Mouse (Mus musculus) midbrain, embryonic 16.5 days (tissue): ENCODE results near the gene AY074887. TPM values are rescaled to one million over a fixed set of nuclear protein-coding genes. Genes with fewer than 3 reads are reported as not detected.

Source experiments
- ATAC-seq: fragments of 200-750 bp; cut with Nextera tagmentation; 2 replicates; pipeline ENCODE4 v1.8.0; 2017; ENCODE audit warnings: moderate TSS enrichment
- H3K27ac ChIP-seq: fragments of 300-500 bp; sonication (generic); 2 replicates; pipeline ENCODE4 v1.5.1; 2014; ENCODE audit warnings: mild to moderate bottlenecking, low read length, mixed read lengths
- H3K27me3 ChIP-seq: fragments of 300-500 bp; sonication (generic); 2 replicates; pipeline ENCODE4 v1.6.1; 2014; ENCODE audit warnings: low read depth, low read length, mixed read lengths; ENCODE audit not compliant: control insufficient read depth, insufficient read depth
- H3K36me3 ChIP-seq: fragments of 300-500 bp; sonication (generic); 2 replicates; pipeline ENCODE4 v1.6.1; 2014; ENCODE audit warnings: mild to moderate bottlenecking, low read length, moderate library complexity, mixed read lengths; ENCODE audit not compliant: control insufficient read depth, insufficient read depth
- H3K4me1 ChIP-seq: fragments of 300-500 bp; sonication (generic); 2 replicates; pipeline ENCODE4 v1.6.1; 2014; ENCODE audit warnings: mild to moderate bottlenecking, low read length, mixed read lengths; ENCODE audit not compliant: control insufficient read depth, insufficient read depth
- H3K4me2 ChIP-seq: fragments of 300-500 bp; sonication (generic); 2 replicates; pipeline ENCODE4 v1.6.1; 2014; ENCODE audit warnings: mild to moderate bottlenecking, low read length, mixed read lengths
- H3K4me3 ChIP-seq: fragments of 300-500 bp; sonication (generic); 2 replicates; pipeline ENCODE4 v1.5.1; 2014; ENCODE audit warnings: low read depth, mild to moderate bottlenecking, low read length, moderate library complexity, mixed read lengths
- H3K9ac ChIP-seq: fragments of 300-500 bp; sonication (generic); 2 replicates; pipeline ENCODE4 v1.6.1; 2014; ENCODE audit warnings: low read depth, low read length, mixed read lengths
- H3K9me3 ChIP-seq: fragments of 300-500 bp; sonication (generic); replicated peaks from 2 replicates; pipeline ENCODE4 v1.6.1; 2014; ENCODE audit warnings: mild to moderate bottlenecking, low read length, mixed read lengths; ENCODE audit not compliant: control insufficient read depth, poor library complexity, severe bottlenecking
- WGBS: fragments of 180-500 bp; shearing (Covaris S2); extraction: QIAGEN DNeasy Blood & Tissue Kit; methylation state at CpG from one replicate; pipeline ENCODE4 v1.1.7; 2014; 5-methylcytosine and 5-hydroxymethylcytosine counted together
- polyA plus RNA-seq: library from polyadenylated mRNA; unstranded; fragments of >200 nt; fragmentation: Nextera tagmentation; extraction: Ambion mirVana; gene quantifications from 2 replicates; pipeline ENCODE4 v1.2.1, GENCODE M21; 2015

Gene AY074887
- polyA plus RNA-seq, 1 experiment from 2014 or later, result 1.2 TPM

DNA sequence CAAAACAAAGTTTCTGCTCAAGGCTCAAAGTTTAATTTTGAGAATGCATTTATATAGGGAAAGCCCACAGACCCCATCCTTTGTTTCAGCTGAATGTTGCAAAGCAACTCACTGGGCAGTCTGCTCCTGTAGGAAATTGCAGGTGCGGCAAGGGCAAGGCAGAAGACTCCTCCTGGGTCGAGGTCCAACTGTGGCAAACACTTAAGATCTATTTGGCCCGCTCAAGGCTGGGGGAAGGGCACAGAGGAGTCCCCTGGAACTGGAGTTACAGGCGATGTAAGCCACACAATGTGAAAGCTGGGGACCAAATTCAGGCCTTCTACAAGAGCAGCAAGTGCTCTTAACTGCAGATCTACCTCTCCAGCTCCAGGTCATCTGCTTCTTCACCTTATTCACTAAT, 30.9 kb downstream of the AY074887 start:
- peaks cover 8% of the 10 kb centered on the region for H3K4me1 ChIP-seq
- ATAC-seq, result no peak
- WGBS, result 53% methylated on average over 4 of the region's 4 CpGs
- peaks cover 3% of the 10 kb centered on the region; the same call in 1 of the 2 replicates for H3K9me3 ChIP-seq
- no peaks in the 10 kb centered on the region; the same call in 1 of the 2 replicates for H3K36me3 ChIP-seq
- H3K27ac ChIP-seq, result no peak overlapping the region
- no peak overlapping the region for H3K9ac ChIP-seq
- H3K27me3 ChIP-seq, result no peaks in the 10 kb centered on the region
- H3K4me3 ChIP-seq, result no peak overlapping the region
- no peak overlapping the region for H3K4me2 ChIP-seq

DNA sequence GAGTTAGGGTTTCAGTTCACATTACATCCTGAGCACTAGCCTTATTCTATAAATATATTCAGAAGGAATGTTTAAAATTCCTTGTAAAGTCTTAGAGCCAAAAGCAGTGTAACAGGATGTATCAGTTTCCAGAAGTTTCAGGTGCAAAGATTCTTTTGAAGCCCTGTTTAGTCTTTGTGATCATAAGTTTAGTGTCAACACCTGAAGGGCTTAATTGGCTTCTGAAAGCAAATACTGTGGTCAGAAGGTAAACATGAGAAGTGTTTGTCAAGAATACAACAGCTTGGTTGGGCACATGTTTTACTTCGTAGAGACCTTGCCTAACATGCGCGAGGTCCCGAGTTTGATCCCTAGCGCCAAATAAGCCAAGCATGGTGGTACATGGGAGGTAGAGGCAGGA, 32.0 kb downstream of the AY074887 start:
- Histone ChIP-seq H3K27ac (no peak overlapping the region), H3K27me3 (no peaks in the 10 kb centered on the region), H3K9me3 (peaks cover 3% of the 10 kb centered on the region; the same call in 1 of the 2 replicates), H3K4me3 (no peak overlapping the region), H3K4me2 (no peak overlapping the region), H3K9ac (no peak overlapping the region), H3K36me3 (no peaks in the 10 kb centered on the region; the same call in 1 of the 2 replicates), H3K4me1 (peaks cover 8% of the 10 kb centered on the region)
- no peak for ATAC-seq
- 94% methylated on average over 5 of the region's 5 CpGs for WGBS

- H3K9me3 ChIP-seq, result peaks cover 3% of the 10 kb centered on the region; the same call in 1 of the 2 replicates
- no peaks in the 10 kb centered on the region; the same call in 1 of the 2 replicates for H3K36me3 ChIP-seq
- no peak overlapping the region for H3K9ac ChIP-seq
- H3K4me3 ChIP-seq, result no peak overlapping the region
- WGBS, result 68% methylated on average over 2 of the region's 2 CpGs
- no peak for ATAC-seq
- H3K4me1 ChIP-seq, result peaks cover 8% of the 10 kb centered on the region
- H3K4me2 ChIP-seq, result no peak overlapping the region
- no peak overlapping the region for H3K27ac ChIP-seq
- no peaks in the 10 kb centered on the region for H3K27me3 ChIP-seq
Observed at GRCm38 (mm10) chr9:54918191-54918590, 32.6 kb downstream of the AY074887 start.

GRCm38 (mm10) chr9:54917010-54917677, 33.7 kb downstream of the AY074887 start, which contains the start of gene Hykk:
Gene Hykk, plus strand, starts transcription at chr9:54917283.
- Histone ChIP-seq H3K27ac (peak within 1 kb of the TSS; percentile 50), H3K4me1 (peaks cover 8% of the 10 kb centered on the region), H3K4me3 (peak within 1 kb of the TSS; percentile 80), H3K9me3 (no peaks in the 10 kb centered on the region), H3K36me3 (no peaks in the 10 kb centered on the region), H3K9ac (peak within 1 kb of the TSS; percentile 79), H3K4me2 (peak within 1 kb of the TSS; percentile 89), H3K27me3 (no peaks in the 10 kb centered on the region)
- ATAC-seq, result peak; percentile 100
- WGBS, result under 1% methylated on average over 34 of the region's 34 CpGs

DNA sequence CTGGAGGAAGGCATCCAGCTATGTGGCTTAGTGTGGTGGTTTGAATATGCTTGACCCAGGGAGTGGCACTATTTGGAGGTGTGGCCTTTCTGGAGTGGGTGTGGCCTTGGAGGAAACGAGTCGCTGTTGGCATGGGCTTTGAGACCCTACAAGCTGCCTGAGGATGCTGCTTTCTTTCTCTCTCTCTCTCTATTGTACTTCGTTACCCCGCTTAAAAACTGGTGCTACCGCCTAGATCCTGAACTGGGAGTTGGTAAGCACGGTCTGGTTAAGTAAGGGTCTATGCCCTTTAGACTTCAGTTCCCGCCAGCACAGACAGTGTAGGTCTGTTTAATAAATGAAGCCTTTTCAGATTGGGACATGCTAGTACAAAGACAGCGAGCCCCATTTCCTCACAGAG, 34.4 kb downstream of the AY074887 start:
- Histone ChIP-seq H3K9me3 (no peaks in the 10 kb centered on the region), H3K4me1 (peaks cover 8% of the 10 kb centered on the region), H3K36me3 (peaks cover 3% of the 10 kb centered on the region; the same call in 1 of the 2 replicates), H3K27ac (no peak overlapping the region), H3K4me2 (peak overlapping the region; percentile 56), H3K4me3 (peak overlapping the region; percentile 80), H3K27me3 (no peaks in the 10 kb centered on the region), H3K9ac (no peak overlapping the region)
- ATAC-seq, result peak; percentile 23
- 67% methylated on average over 8 of the region's 8 CpGs for WGBS

GRCm38 (mm10) chr9:54915576-54915975, 35.2 kb downstream of the AY074887 start:
- Histone ChIP-seq H3K9me3 (no peaks in the 10 kb centered on the region), H3K36me3 (peaks cover 3% of the 10 kb centered on the region; the same call in 1 of the 2 replicates), H3K4me3 (no peak overlapping the region), H3K4me2 (no peak overlapping the region), H3K9ac (no peak overlapping the region), H3K4me1 (peaks cover 8% of the 10 kb centered on the region), H3K27ac (no peak overlapping the region), H3K27me3 (no peaks in the 10 kb centered on the region)
- WGBS, result 72% methylated on average over 7 of the region's 7 CpGs
- no peak for ATAC-seq

GRCm38 (mm10) chr9:54909446-54909845, 41.4 kb downstream of the AY074887 start:
- no peak overlapping the region for H3K4me3 ChIP-seq
- H3K9me3 ChIP-seq, result no peaks in the 10 kb centered on the region
- H3K36me3 ChIP-seq, result peaks cover 19% of the 10 kb centered on the region
- no peak for ATAC-seq
- H3K4me1 ChIP-seq, result no peaks in the 10 kb centered on the region
- H3K9ac ChIP-seq, result no peak overlapping the region
- H3K27ac ChIP-seq, result no peak overlapping the region
- H3K4me2 ChIP-seq, result no peak overlapping the region
- no peaks in the 10 kb centered on the region for H3K27me3 ChIP-seq
- 96% methylated on average over 5 of the region's 5 CpGs for WGBS

Other genes with a start within 250 kb of the AY074887 start
- gene Wdr61, start 216.5 kb downstream of the AY074887 start, polyA plus RNA-seq, result 90.0 and 91.9 TPM in 2 replicates
- gene Crabp1, start 186.2 kb downstream of the AY074887 start, polyA plus RNA-seq, result 19.3 TPM in 2 replicates
- gene Ireb2, start 87.2 kb downstream of the AY074887 start, polyA plus RNA-seq, result 38.9 and 46.3 TPM in 2 replicates
- gene Hykk, start 33.7 kb downstream of the AY074887 start, polyA plus RNA-seq, result 1.8 and 2.2 TPM in 2 replicates
- gene Psma4, start 208 bp downstream of the AY074887 start, polyA plus RNA-seq, result 251 and 256 TPM in 2 replicates
- 1.9 and 2.7 TPM in 2 replicates for gene Chrna5, start 29.9 kb upstream of the AY074887 start, polyA plus RNA-seq
- gene Chrna3, start 75.6 kb upstream of the AY074887 start, polyA plus RNA-seq, result 18.3 and 20.9 TPM in 2 replicates
- 2.4 and 2.6 TPM in 2 replicates for gene Chrnb4, start 97.8 kb upstream of the AY074887 start, polyA plus RNA-seq
- 38.1 and 38.7 TPM in 2 replicates for gene Ube2q2, start 197.9 kb upstream of the AY074887 start, polyA plus RNA-seq